In the genomic region with DNA sequence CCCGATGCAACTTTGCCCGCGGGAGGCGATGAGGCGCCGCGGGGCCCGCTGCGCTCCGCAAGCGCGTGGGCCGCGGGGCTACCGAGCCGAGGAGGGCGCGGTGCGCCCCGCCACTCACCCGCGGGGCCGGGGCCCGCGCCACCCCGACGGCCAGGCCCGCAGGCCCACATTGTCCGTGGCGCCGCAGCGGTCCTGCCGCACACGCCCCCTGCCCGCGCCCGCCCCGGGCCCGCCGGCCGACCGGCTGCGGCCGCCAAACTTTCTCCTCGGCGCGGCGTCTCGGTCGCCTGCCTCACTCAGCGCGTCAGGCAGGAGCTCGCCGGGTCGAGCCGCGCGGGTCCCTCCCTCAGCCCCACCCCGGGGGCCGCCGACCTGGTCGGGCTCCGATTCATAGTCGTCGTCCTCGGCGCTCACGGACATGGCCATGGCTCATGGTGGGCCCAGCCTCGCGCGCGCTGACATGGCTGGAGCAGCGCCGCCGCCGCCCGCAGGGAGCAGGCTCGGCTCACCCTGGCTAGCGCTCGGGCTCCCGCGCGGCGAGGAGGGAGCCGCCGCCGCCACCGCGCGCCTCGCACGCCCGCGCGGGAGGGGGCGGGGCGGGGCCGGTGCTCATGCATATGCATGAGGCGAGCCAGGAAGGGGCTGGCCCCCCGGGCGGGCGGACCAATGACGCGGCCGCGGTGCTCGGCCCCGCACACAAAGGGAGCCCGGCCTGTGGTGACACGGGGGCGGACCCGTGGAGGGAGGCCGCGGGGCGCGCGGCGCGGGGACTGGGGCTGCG, we compare ENCODE assay signal across 8 mouse cellular contexts. TPM values are rescaled to one million over a fixed set of nuclear protein-coding genes. Genes with fewer than 3 reads are reported as not detected.
DNase-seq lines count a peak whose midpoint lies in the region; ATAC-seq and TF ChIP-seq lines count a peak whose summit lies in the region.

No protein-coding gene starts in this region.

- peak; percentile 37 for TF ChIP-seq CTCF in Patski (IDR thresholded peaks at IDR 0.05)

- in situ Hi-C loops in Patski (cut with MboI; ENCODE audit: low pct_unique_long_range_greater_than_20kb) = no loop called here

- peak overlapping the region; percentile 96 for H3K4me3 ChIP-seq in hindbrain, embryonic 12.5 days

- no peaks in the 10 kb centered on the region for H3K27me3 ChIP-seq in Patski
- no peaks in the 10 kb centered on the region for H3K27me3 ChIP-seq in hindbrain, embryonic 12.5 days

- peak overlapping the region; percentile 99 for H3K9ac ChIP-seq in hindbrain, embryonic 12.5 days

- CTCF ChIA-PET in Patski (lab: Charles Lee) = no interaction called here

- POLR2A ChIA-PET in Patski (lab: Charles Lee) = interaction anchor here (0.6 kb wide), 1 partner anchor 52 kb away, joined by 3 read pairs; no protein-coding TSS in a partner anchor

- under 1% methylated on average over 91 of the region's 120 CpGs for WGBS in hindbrain, embryonic 12.5 days

- H3K4me2 ChIP-seq in hindbrain, embryonic 12.5 days (replicated peaks) = peak overlapping the region; percentile 79

- peaks cover 29% of the 10 kb centered on the region for H3K4me1 ChIP-seq in hindbrain, embryonic 12.5 days

- no peak for DNase-seq in Patski (ENCODE audit: low read depth, low spot score)
- peak; percentile 84 to 92 for DNase-seq in cerebellum, postnatal 10 days
- peak; percentile 82 to 85 for DNase-seq in frontal cortex, postnatal 10 days (ENCODE audit: low spot score in 2 of 2)
- DNase-seq in layer of hippocampus, postnatal 14 days (ENCODE audit: low spot score in 2 of 2) = peak; percentile 71 to 87
- DNase-seq in lung, postnatal 10 days = peak; percentile 94
- DNase-seq in ovary, postnatal 36 days (ENCODE audit: low spot score) = peak; percentile 91
- peak; percentile 94 for DNase-seq in thymus, postnatal 14 days

- no peaks in the 10 kb centered on the region for H3K36me3 ChIP-seq in hindbrain, embryonic 12.5 days

- H3K9me3 ChIP-seq in hindbrain, embryonic 12.5 days (replicated peaks) = no peaks in the 10 kb centered on the region

- peak; percentile 77 for ATAC-seq in Patski
- peak; percentile 98 for ATAC-seq in hindbrain, embryonic 12.5 days (ENCODE audit: low FRiP score)

- H3K27ac ChIP-seq in hindbrain, embryonic 12.5 days = peak overlapping the region; percentile 98

RNA-seq across cellular contexts. Expression of gene Rnf34, which starts 50.1 kb away (rescaled TPM):
- 38.1 TPM for polyA plus RNA-seq in Patski (2021)
- polyA plus RNA-seq in hindbrain, embryonic 12.5 days (2016; fragmentation: Nextera tagmentation; extraction: Ambion mirVana) = 49.9 and 50.7 TPM in 2 replicates
- total RNA-seq in layer of hippocampus, postnatal 14 days (2021) = 10 to 100 TPM; 47.1 to 53.0 TPM
